Mouse (Mus musculus) embryonic fibroblast, embryonic 13.5 days (primary cell): ENCODE data around the gene Mthfd1.

Source experiments
- CTCF ChIP-seq: IDR thresholded peaks from 2 replicates; pipeline ENCODE4 v1.5.1; 2011; ENCODE audit warnings: mild to moderate bottlenecking, control low read depth, low read length, moderate library complexity, borderline replicate concordance; ENCODE audit not compliant: insufficient read depth
- POLR2A ChIP-seq: IDR thresholded peaks from 2 replicates; pipeline ENCODE4 v1.6.1; 2011; ENCODE audit warnings: low read depth, mild to moderate bottlenecking, control low read depth, low read length, moderate library complexity

DNA sequence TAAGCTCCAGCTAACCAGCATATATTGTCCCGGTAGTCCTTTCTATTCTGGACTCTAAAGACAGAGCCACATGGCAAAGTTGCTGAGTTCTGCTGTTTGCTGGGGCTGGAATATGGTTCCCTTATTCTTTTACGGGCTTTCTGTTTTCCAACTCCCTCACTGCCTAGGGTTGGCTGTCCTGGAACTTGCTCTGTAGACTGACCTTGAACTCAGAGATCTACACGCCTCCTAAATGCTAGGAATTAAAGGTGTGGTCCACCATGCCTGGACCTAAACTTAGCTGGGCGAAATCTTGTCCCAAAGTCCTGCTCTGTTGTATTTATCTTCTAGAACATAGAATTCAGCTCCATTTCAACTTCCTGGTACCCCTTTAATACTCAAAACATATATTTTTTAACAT, 6.5 kb downstream of the Mthfd1 start:
- TF ChIP-seq POLR2A: no peak
- no peak for TF ChIP-seq CTCF
